Mouse (Mus musculus): ENCODE results near the gene Fkbp4.

DNA sequence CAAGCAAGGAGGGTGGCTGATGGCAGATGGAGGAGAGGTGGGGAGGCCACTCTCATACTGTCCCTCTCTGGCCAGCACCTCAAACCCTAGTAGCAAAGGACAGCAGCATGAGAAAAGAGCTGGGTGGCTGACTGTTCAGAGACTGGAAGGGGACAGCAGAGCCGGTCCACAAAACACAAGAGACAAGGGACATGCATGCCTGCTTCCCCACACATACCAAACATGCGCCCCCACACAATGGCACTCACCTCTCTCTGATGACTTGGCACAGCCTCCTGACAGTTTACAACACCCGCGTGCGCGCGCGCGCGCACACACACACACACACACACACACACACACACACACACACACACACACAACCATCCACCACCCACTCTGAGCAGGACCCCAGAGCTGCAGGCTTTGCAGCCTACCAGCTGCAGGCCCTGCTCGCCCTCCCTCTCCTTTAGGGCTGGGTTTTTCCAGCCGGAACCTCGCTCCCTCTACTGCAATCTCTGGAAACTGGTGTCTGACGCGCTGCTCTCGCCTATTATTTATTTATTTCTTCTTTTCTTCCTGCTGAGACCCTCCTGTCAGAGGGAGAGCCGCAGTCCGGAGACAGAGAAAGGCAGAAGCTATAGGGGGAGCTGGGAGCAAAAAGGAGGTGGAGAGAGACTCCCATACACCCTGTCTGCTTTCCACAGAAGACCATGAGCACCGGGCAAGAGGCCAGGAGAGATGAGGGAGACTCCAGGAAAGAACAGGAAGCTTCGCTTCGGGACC is 38.9 kb downstream of the Fkbp4 start:
- no peak for TF ChIP-seq POLR2A (IDR thresholded peaks at IDR 0.05; ENCODE audit: control insufficient read depth, extremely low read depth, insufficient read depth, low read length, poor library complexity)
- TF ChIP-seq CTCF (IDR thresholded peaks at IDR 0.05; ENCODE audit: borderline replicate concordance, control insufficient read depth, extremely low read depth, insufficient read depth, low read length, poor library complexity), result no peak

All from thymus, adult 2 months (tissue).